Mouse (Mus musculus): ENCODE measurements around the gene Marcks. TPM values are rescaled to one million over a fixed set of nuclear protein-coding genes. Genes with fewer than 3 reads are reported as not detected.
"Not testable (repeated sequence)": the region's sequence is repeated elsewhere in the genome, so short reads cannot be mapped to it uniquely, and the experiment has no call there.

Marcks gene
- total RNA-seq, 2 experiments from 2014 or later: 35.4 to 37.6 TPM

DNA sequence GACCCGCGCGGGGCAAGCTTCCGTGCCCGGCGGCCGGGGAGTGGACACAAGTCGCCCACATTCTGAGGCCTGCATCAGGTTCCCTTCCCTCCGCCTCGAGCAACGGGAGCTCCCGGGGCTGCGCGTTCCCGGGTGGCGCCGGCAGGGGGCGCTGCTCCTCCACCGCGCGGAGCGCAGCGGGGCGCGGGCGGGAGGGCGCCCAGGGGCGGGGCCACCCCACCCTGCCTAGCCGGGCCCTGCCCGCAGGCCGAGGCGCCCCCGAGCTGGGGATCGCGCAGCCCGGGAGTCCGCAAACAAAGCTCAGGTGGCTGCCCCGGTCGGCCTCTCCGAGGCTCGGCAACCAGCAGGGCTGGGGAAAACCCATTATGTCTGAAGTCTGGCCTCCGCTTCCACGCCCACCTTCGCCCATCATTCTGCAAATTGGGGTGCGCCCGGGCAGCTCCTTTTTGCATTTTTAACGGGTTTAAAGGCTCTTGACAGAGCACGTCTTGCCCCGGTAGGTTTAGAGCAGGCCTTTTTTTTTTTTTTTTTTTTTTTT lies 1.7 kb downstream of the Marcks start:
- peak; percentile 92 for DNase-seq

DNA sequence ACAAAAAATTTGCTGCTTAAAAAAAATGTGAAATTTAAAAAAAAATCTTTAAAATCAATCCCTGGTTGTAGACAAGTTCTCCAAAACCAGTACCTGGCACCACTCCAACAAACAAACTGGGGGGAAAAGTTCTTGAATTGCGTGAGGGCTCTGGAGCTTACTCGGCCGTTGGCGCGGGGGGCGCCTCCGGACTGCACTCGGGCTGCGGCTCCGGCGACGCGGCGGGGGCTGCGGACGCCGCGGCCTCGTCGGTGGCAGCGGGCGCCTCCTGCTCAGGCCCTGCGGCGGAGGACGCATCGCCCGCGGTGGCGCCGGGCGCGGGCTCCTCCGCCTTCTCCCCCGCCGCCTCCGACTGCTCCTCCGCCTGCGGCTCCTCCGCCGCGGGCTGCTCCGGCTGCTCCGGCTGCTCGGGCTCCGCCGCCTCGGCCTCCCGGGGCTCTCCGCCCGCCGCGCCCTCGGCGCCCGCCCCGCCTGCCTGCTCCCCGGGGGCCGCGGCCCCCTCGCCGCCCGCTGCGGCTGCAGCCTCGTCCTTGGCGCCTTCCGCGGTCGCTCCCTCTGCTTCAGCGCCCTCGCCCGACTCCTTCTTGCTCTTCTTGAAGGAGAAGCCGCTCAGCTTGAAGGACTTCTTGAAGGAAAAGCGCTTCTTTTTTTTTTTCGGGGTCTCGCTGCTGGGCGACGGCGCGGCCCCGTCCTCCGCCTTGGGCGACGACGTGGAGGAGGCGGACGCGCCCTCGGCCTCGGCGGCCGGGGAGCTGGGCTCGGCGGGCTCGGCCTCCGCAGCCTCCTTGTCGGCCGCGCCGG lies 2.6 kb downstream of the Marcks start:
- peak; percentile 50 for DNase-seq

DNA sequence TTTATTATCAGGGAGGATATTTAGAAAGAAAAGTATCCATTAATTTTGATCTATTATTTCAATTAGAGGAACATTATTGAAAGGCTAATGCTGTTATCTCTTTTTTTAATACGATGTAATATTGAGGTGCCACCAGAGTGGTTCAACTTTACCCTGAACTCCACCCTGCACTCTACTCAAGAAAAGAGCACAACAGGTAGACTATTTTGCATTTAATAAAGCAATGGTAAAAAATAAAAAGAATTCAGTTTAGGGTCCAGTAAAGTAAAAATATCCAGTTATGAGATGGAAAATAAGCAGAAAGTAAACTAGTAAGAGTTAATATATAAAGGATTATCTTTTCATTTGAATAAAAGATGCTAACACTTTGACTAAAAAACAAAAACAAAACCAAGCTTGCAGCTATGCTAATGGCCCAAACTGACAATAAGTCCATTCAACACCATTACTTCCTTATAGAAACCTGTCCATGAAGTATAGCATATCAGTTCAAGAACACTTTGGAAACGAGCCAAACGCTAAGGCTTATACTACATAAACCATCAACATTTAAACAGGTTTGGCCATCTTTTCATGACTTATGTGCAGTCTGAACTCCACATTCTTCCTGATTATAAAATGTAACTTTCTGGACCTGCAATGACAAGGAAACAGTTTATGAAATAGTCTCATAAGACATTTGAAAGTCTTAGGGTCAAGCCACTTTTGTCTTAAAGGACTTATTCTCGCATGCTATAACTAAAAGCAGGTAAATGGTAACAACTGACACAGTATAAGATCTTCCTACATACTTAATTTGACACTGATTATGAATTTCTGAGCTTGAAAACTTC lies 4.6 kb downstream of the Marcks start:
- DNase-seq: no peak

DNA sequence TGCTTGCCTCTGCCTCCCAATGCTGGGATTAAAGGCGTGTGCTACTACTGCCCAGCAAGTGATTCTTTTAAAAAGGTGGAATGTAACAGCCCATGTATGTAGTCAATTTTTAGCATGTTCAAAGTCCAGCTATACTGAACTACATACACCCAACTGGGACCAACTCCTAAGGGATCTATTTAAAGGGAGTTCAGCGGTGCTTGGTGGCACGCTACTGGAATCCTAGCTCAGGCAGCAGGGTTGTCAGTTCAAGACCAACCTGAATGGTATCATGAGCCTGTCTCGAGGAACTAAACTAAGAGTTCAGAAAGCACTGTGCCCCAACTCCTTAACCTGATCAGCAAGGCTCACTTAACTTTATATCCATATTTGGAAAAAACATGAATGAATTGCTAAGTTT lies 6.0 kb downstream of the Marcks start:
- no peak for DNase-seq

DNA sequence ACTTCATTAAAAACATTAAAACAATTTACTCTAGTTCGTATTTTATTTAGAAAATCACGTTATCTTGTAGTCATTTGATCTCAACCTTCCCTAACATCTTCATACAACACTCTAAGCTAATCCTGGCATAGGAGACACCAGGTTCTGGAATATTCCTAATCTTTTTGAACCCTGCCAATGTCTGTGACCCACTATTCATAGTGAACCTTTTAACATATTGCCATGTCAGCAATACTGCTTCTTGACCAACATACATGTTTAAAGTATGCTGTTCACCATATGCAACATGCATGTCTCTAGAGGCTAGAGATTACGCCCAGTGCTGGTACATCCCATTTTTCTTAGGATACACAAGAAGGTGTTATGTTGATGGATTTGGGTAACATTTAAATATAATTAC lies 9.1 kb downstream of the Marcks start:
- no peak for DNase-seq

DNA sequence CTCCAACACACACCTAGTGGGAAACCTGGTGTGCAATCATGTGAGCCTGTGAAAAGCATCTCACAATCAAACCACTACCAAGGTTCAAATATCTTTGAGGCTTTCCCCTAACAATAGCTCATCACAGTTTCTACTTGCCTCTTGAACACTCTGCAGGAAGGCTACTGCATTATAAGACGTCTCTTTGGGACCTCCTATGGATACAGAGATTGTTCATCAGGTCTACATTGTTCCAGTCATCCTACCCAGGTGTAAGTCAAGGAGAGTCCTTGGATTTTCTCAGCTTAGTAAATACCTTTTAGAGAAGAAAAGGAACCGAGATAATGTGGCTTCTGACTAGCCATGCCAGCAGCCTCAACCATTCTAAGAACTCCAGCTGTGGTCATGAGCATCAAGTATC lies 23.4 kb downstream of the Marcks start:
- no peak for DNase-seq

DNA sequence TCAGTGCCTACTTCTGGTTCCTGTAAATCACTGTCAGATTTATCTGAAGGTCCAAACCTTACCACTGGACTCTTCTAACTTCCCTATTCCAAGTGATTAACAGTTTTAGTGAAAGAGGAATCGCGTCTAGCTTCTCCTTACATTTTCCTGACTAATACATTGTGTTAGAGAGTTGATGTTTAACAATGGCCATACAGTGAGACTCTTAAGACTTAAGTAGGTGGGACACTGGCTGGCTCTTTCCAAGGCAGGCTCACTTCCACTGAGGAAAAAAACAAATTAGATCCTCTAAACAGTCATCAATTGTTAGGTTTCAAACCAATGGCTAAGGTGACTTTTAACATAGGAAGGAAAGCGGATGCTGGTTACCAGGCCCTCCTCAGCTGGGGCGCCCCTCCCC lies 25.9 kb downstream of the Marcks start:
- no peak for DNase-seq

DNA sequence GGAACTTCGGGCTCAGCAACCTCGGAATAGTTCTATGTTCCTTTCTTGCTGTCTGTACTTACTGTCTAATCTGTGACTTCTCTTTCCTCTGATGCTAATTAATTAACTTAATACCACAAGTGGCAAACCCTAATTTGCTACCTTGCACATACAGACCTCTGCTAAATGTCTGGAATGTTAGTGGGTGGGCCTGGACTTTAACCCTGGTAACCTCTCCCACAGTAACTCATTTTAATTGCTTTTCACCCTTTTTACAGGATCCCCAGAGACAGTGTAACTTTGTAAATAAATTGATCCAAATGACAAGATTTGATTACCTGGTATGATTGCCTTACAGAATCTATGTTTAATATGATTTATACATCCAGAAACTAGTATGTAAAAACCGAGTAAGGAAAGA lies 26.4 kb downstream of the Marcks start:
- DNase-seq: no peak

DNA sequence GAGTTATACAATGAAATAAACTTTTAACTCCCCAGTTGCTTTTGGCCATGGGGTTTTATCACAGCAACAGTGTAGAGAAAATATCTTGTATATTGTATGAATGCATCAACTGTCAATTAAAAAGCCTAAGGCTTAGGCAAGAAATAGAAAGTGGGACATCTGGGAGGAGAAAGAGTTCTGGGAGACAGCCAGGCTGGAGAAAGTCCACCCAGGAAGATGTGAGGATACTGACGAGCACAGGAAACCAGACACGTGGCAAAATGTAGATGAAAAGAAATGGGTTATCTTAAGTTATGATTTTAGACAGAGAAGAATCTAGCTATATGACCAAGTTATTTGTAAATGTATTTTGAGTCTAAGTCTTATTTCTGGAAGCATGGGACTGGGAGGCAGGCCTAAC lies 27.3 kb downstream of the Marcks start:
- DNase-seq: no peak

DNA sequence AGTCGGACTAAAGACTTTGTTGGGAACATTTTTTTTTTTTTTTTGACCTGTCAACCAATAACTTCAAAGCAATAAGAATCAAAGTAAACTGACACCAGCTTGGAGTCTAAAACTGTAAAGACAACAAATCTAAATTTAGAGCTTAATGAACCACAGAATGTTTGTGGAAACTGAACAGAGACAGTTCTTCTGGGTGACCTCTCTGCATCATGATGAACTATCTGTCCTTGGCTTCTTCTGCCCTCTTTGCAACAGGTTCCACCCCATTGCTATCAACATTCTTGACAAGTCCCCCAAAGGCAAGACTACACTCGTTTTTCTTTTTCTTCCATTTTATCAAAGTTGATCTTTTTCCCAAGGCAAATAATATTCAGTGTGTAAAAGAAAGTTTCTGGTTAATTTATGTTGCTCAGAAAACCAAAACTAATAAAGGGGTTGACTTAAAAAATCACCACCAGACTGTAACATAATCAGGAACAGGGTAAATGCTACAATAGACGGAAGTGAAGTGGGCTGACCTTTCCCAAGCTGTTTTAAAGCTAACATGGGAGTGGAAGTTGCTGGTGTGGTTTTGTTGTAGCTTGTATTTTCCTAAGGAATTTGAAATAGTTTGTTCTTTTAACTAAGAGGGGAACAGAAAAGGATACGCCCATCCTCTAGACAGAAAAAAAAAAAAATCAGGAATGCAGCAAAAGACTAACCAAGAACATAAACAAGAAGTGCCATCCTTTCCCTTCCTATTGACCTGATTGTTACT lies 31.7 kb downstream of the Marcks start:
- DNase-seq: no peak

DNA sequence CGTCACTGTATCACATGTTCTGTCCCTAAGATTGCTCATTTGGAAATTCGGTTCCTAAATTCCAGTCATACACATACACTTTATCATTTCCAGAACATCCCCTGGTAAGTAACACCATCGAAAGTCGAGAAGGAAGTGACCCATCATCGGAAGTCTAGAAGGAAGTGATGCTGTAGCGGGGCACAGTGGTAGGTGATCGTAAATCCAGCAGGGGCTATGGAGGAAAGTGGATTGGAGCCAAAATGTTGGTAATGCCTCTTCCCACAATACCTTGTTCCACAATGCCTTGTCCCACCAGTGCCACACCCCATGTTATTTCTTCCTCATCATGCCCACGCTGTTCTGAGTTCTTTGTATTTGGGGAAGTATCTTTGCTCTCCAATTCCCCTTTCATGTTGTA lies 32.4 kb downstream of the Marcks start:
- no peak for DNase-seq

DNA sequence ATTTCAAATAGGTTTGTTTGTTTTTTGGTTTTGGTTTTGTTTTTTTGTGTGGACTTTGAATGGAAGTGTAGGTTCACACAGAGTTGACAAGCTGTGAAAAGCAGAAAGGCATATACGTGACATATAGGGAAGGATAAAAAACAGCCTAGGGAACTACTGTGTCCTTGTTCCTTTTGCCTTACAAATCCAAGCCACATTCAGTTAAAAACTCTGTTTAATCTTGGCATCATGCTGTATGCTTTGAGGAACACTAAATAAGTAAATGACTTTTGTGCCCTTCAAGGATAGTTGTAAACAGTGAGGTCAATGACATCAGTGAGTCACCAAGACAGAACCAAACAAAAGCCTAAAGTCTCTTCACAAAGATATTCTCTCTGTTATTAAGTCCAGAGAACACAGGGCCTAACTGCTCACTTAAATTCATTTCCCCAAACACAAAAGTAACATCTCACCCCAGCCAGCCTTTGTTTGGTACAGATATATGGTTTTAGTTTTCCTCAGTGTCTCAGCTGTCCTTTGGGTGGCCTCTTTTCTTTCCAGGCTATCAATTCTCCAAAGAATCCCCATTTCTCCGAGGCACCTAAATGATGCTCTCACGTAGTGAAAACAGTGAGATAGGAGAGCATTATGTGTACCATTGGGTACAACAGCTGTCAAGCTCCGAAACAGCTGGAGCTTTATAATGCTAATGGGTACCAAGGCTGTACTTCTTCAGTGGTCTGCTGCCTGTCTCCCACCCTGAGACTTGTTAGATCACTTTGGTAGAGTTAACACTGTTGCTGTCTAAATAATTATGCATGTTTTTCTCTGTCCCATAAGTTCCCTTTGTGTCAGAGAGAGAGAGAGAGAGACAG lies 36.3 kb downstream of the Marcks start:
- DNase-seq: no peak

DNA sequence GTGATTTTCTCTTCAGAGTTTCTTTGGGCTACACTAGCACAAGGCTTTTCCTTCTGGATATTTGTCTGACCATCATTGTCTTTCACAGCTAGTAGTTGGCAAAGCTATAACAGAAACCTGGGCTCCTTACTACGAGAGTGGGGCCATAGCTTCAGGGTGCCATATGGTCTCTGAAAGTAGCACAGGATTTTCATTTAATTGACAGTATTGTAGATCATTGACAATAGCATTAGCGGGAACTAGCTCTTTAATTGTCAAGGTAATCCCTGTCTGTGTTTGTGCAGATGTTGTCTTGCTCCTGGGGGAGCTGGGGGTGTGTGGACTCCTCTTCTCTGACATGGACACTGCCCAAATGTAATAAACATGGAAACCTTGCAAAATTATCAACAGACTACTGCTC lies 37.0 kb downstream of the Marcks start:
- no peak for DNase-seq

DNA sequence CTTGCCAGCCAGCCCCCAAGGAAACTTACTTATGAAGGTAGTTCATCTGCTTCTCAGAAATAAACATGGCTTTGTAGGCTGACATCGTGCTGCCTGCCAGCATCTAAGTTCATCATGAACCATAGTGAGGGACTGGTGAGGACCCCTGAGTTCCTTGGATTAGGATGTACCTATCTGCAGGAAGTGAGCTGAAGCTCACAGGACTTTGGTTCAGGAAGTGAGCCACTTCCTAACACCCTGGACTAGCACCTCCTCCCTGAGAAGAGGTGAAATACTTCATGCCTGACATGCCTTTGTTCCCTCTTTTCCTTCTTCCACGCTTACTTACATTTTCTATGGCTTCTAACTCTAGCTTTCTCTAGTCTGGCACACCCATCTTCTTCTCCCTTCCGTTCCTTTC lies 42.2 kb downstream of the Marcks start:
- DNase-seq: no peak

DNA sequence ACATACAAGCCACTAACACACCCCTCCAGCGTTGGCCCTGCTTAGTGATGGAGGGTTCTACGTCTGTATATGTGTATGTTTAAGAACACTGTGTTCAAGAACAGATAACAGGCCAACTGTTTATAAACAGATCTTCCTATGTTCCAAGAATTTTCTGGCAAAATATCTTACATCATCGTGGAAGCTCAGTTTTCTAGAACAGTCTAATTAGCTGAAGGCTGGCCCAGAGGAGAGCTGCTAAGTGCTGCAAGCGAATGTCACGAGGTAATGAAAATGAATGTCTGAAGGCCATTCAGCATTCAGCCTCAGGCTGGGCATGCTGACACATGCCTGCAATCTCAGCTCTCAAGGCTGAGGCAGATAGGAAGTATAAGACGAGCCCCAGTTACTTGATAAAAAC lies 42.9 kb downstream of the Marcks start:
- no peak for DNase-seq

DNA sequence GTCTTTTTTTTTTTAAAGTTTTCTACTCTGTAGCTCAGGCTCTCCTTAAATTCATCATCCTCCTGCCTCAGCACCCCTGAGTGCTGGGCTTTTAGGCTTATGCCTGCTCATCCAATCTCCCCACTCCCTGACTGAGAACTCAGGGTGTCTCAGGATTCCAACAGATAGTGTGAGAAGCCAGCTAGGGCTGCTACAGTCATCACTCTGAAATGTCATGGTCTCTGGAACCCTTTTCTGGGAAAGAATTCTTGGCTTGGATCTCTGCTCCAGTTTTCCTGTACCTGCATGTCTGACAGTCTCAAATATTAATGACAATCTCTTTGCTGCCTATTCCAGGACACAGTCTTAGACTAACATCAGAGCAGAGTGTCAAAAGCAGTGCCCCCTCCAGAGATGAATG lies 45.4 kb downstream of the Marcks start:
- no peak for DNase-seq

DNA sequence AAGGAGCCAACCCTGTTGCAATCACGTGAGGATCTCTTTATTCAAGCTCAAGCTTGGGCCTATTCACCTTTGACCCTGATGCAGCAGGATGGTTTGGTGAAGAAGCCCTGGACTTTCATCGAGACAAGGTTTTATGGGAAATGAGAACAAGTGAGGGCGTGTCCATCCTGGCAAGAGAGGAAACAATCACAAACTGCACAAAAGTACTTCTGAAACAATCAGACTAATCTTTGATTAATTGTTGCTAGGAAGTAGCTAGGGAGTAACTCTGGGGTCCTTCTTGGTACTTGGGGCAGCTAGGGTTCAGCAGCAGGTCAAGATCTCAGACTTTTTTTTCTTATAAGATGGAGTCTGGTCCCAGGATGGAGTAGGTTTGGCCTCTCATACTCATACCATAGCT lies 48.3 kb downstream of the Marcks start:
- no peak for DNase-seq

DNA sequence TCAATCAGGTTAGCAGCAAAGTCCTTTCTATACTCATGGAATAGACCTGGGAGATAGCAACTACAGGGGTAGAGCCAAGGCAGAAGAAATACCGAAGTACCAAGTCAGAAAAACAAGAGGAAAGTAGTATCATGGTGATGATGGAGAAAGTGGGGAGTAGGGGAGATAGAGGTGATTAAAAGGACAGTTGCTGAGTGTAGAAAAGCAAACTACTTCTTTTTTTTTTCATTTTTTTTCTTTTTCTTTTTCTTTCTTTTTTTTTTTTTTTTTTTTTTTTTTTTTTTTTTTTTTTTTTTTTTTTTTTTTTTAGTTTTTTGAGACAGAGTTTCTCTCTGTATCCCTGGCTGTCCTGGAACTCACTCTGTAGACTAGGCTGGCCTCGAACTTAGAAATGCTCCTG lies 54.6 kb downstream of the Marcks start:
- not testable (repeated sequence) for DNase-seq
